Mouse (Mus musculus) heart, embryonic 15.5 days (tissue): Measurements from ENCODE around the gene Aurka. TPM values are rescaled to one million over a fixed set of nuclear protein-coding genes. Genes with fewer than 3 reads are reported as not detected.

Experiments
- ATAC-seq: fragments of 200-750 bp; cut with Nextera tagmentation; replicated peaks from 2 replicates; pipeline ENCODE4 v1.8.0; 2017; ENCODE audit warnings: low read depth, moderate TSS enrichment; ENCODE audit not compliant: insufficient number of reproducible peaks, insufficient read depth, low FRiP score
- H3K27ac ChIP-seq: fragments of 300-500 bp; sonication (generic); 2 replicates; pipeline ENCODE4 v1.5.1; 2015; ENCODE audit warnings: mild to moderate bottlenecking, inconsistent platforms
- H3K27me3 ChIP-seq: fragments of 300-500 bp; sonication (generic); 2 replicates; pipeline ENCODE4 v1.6.1; 2015; ENCODE audit warnings: inconsistent platforms
- H3K36me3 ChIP-seq: fragments of 300-500 bp; sonication (generic); 2 replicates; pipeline ENCODE4 v1.6.1; 2015; ENCODE audit warnings: mild to moderate bottlenecking, inconsistent platforms
- H3K4me1 ChIP-seq: fragments of 300-500 bp; sonication (generic); replicated peaks from 2 replicates; pipeline ENCODE4 v1.6.1; 2015; ENCODE audit warnings: inconsistent platforms
- H3K4me2 ChIP-seq: fragments of 300-500 bp; sonication (generic); 2 replicates; pipeline ENCODE4 v1.6.1; 2015; ENCODE audit warnings: inconsistent platforms, mild to moderate bottlenecking, moderate library complexity
- H3K4me3 ChIP-seq: fragments of 300-500 bp; sonication (generic); 2 replicates; pipeline ENCODE4 v1.5.1; 2015; ENCODE audit warnings: mild to moderate bottlenecking, inconsistent platforms
- H3K9ac ChIP-seq: fragments of 300-500 bp; sonication (generic); 2 replicates; pipeline ENCODE4 v1.6.1; 2015; ENCODE audit warnings: mild to moderate bottlenecking, inconsistent platforms
- H3K9me3 ChIP-seq: fragments of 300-500 bp; sonication (generic); replicated peaks from 2 replicates; pipeline ENCODE4 v1.6.1; 2016; ENCODE audit warnings: inconsistent platforms
- WGBS: fragments of 180-500 bp; shearing (Covaris S2); methylation state at CpG from one replicate; pipeline ENCODE4 v1.1.7; 2015; ENCODE audit warnings: mixed read lengths; 5-methylcytosine and 5-hydroxymethylcytosine counted together
- polyA plus RNA-seq: library from polyadenylated mRNA; unstranded; fragments of >200 nt; fragmentation: Nextera tagmentation; extraction: Ambion mirVana; gene quantifications from 2 replicates; pipeline ENCODE4 v1.2.1, GENCODE M21; 2015

The Aurka gene
- polyA plus RNA-seq, result 76.8 and 82.2 TPM in 2 replicates

- peak; percentile 97 for ATAC-seq
- WGBS, result under 1% methylated on average over 66 of the region's 66 CpGs
- H3K4me1 ChIP-seq, result peaks cover 33% of the 10 kb centered on the region
- peak within 1 kb of the TSS; percentile 92 for H3K9ac ChIP-seq
- H3K4me2 ChIP-seq, result peak within 1 kb of the TSS; percentile 83
- no peaks in the 10 kb centered on the region for H3K9me3 ChIP-seq
- no peaks in the 10 kb centered on the region for H3K27me3 ChIP-seq
- peak within 1 kb of the TSS; percentile 90 for H3K4me3 ChIP-seq
- peaks cover 42% of the 10 kb centered on the region for H3K36me3 ChIP-seq
- H3K27ac ChIP-seq, result peak within 1 kb of the TSS; percentile 86
Measured at GRCm38 (mm10) chr2:172370411-172371223, at the start of gene Aurka, which contains the start of gene Cstf1. Gene Aurka, minus strand, starts transcription at chr2:172370535. Gene Cstf1, plus strand, starts transcription at chr2:172370681.

- Histone ChIP-seq H3K4me2 (no peak overlapping the region), H3K4me1 (peaks cover 6% of the 10 kb centered on the region), H3K9me3 (no peaks in the 10 kb centered on the region), H3K4me3 (no peak overlapping the region), H3K36me3 (no peaks in the 10 kb centered on the region), H3K9ac (no peak overlapping the region), H3K27ac (no peak overlapping the region), H3K27me3 (no peaks in the 10 kb centered on the region)
- no peak for ATAC-seq
- 84% methylated on average over 5 of the region's 5 CpGs for WGBS
Measured at GRCm38 (mm10) chr2:172418208-172418607, 47.9 kb upstream of the Aurka start.

DNA sequence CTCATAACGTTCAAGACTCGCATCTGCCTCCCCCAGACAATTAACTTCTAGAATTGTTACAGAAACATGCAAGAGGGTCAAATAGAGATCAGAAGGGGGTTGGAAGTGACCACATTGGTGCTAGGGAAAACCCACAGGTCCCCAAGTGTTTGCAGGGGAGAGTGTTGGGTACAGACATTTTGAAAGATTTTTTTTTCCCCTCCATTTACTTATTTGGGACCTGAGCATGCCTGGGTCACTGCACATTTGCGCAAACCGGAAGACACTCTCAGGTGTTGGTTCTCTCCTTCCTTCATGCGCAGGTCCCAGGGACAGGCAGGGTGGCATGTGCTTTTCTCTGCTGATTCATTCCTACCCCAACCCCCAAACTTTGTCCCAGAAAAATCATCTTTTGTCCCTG, 46.5 kb upstream of the Aurka start:
- Histone ChIP-seq H3K9ac (no peak overlapping the region), H3K36me3 (no peaks in the 10 kb centered on the region), H3K27ac (no peak overlapping the region), H3K9me3 (no peaks in the 10 kb centered on the region), H3K27me3 (no peaks in the 10 kb centered on the region), H3K4me1 (peaks cover 15% of the 10 kb centered on the region), H3K4me3 (no peak overlapping the region), H3K4me2 (no peak overlapping the region)
- 84% methylated on average over 5 of the region's 5 CpGs for WGBS
- no peak for ATAC-seq

DNA sequence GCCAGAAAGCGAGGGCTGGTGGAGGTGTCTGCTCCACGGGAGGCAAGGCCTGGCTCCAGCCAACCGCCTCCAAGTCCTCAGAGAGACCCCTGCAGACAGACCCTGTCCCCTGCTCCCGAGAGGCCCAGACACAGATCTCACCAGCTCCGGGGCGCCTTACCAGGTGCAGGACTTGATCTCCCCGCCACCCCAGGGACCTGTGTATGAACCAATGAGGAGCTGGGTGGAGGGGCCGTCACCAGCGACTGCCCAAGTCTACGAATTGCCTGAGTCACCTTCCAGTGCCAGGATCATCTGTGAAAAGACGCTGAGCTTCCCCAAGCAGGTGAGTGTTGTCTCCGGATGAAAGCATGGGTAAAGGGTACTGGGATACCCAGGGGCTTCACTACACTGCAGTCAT, 45.9 kb upstream of the Aurka start:
- H3K27ac ChIP-seq, result no peak overlapping the region
- H3K4me2 ChIP-seq, result no peak overlapping the region
- no peak overlapping the region for H3K4me3 ChIP-seq
- H3K4me1 ChIP-seq, result peaks cover 15% of the 10 kb centered on the region
- no peaks in the 10 kb centered on the region for H3K27me3 ChIP-seq
- ATAC-seq, result no peak
- no peaks in the 10 kb centered on the region for H3K36me3 ChIP-seq
- 55% methylated on average over 12 of the region's 12 CpGs for WGBS
- H3K9ac ChIP-seq, result no peak overlapping the region
- no peaks in the 10 kb centered on the region for H3K9me3 ChIP-seq

GRCm38 (mm10) chr2:172413894-172414293, 43.6 kb upstream of the Aurka start:
- no peaks in the 10 kb centered on the region for H3K27me3 ChIP-seq

DNA sequence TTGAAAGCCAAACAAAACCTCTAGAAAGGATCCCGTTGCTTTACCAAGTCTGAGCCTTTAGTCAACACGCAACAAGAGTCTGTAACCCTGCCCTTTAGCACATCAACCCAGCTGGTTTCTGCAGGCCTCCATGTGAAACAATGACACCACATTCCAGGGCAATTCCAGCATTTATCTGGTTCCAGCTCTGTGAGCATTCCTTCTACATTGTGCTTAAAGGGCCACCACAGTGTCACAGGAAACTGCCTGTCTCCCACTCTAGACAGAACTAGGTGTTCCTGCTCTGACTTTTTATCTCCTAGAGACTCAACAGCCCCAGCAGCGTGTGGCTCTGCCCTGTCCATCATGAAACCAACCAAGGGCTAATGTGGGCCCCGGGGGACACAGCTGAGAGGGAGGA, 42.9 kb upstream of the Aurka start:
- 16% methylated on average over 4 of the region's 4 CpGs for WGBS
- no peaks in the 10 kb centered on the region for H3K9me3 ChIP-seq
- ATAC-seq, result peak; percentile 38; the same call in 1 of the 2 replicates

More at GRCm38 (mm10) chr2:172413894-172414293, 43.6 kb upstream of the Aurka start:
- peaks cover 15% of the 10 kb centered on the region for H3K4me1 ChIP-seq
- H3K27ac ChIP-seq, result no peak overlapping the region
- H3K9ac ChIP-seq, result no peak overlapping the region
- no peaks in the 10 kb centered on the region for H3K9me3 ChIP-seq
- H3K4me2 ChIP-seq, result no peak overlapping the region
- no peak for ATAC-seq
- H3K4me3 ChIP-seq, result no peak overlapping the region
- WGBS, result 51% methylated on average over 5 of the region's 5 CpGs
- H3K36me3 ChIP-seq, result no peaks in the 10 kb centered on the region

DNA sequence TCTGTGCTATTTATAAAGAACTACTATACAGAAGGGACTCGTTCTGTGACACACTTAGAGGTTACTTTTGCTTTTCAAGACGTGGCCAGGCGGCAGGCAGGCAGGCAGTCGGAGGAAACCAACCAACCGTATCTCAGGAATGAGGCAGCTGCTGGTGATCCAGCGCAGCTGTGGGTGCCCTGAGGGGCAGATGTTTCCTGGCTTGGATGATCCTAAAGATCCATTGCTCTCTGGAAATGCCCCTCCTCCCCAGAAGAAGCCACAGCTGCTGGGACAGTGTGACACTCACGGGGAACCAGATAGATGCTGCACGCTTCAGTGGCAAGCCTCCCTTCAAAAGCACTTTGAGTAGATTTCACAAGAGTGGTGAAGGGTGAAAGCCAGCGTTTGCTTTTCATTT, 42.1 kb upstream of the Aurka start:
- no peaks in the 10 kb centered on the region for H3K9me3 ChIP-seq
- ATAC-seq, result 0 out of 2 replicates have a peak, but pooled peaks have one; percentile 47
- peaks cover 15% of the 10 kb centered on the region for H3K4me1 ChIP-seq
- no peak overlapping the region for H3K9ac ChIP-seq
- peak overlapping the region; percentile 14 for H3K4me3 ChIP-seq
- 6% methylated on average over 9 of the region's 9 CpGs for WGBS
- peak overlapping the region; percentile 46 for H3K4me2 ChIP-seq
- H3K36me3 ChIP-seq, result no peaks in the 10 kb centered on the region
- no peak overlapping the region for H3K27ac ChIP-seq
- H3K27me3 ChIP-seq, result no peaks in the 10 kb centered on the region

More for the DNA sequence above, 42.9 kb upstream of the Aurka start:
- peak overlapping the region; percentile 23; the same call in 1 of the 2 replicates for H3K27ac ChIP-seq
- H3K36me3 ChIP-seq, result no peaks in the 10 kb centered on the region
- no peak overlapping the region for H3K4me3 ChIP-seq
- no peak overlapping the region for H3K9ac ChIP-seq
- no peaks in the 10 kb centered on the region for H3K27me3 ChIP-seq
- H3K4me1 ChIP-seq, result peaks cover 15% of the 10 kb centered on the region
- H3K4me2 ChIP-seq, result no peak overlapping the region

- no peaks in the 10 kb centered on the region for H3K9me3 ChIP-seq
- no peak; the same call in 1 of the 2 replicates for ATAC-seq
- H3K4me3 ChIP-seq, result no peak overlapping the region
- no peak overlapping the region for H3K27ac ChIP-seq
- H3K9ac ChIP-seq, result no peak overlapping the region
- no peak overlapping the region for H3K4me2 ChIP-seq
- peaks cover 15% of the 10 kb centered on the region for H3K4me1 ChIP-seq
- WGBS, result 71% methylated on average over 11 of the region's 11 CpGs
- H3K36me3 ChIP-seq, result no peaks in the 10 kb centered on the region
- H3K27me3 ChIP-seq, result no peaks in the 10 kb centered on the region
Measured at GRCm38 (mm10) chr2:172411091-172411490, 40.8 kb upstream of the Aurka start.

- H3K4me2 ChIP-seq, result no peak overlapping the region
- ATAC-seq, result no peak
- WGBS, result 75% methylated on average over 2 of the region's 2 CpGs
- H3K9me3 ChIP-seq, result no peaks in the 10 kb centered on the region
- no peak overlapping the region for H3K4me3 ChIP-seq
- H3K27ac ChIP-seq, result no peak overlapping the region
- H3K36me3 ChIP-seq, result no peaks in the 10 kb centered on the region
- no peak overlapping the region for H3K9ac ChIP-seq
- H3K27me3 ChIP-seq, result no peaks in the 10 kb centered on the region
- H3K4me1 ChIP-seq, result peaks cover 15% of the 10 kb centered on the region
Measured at GRCm38 (mm10) chr2:172410686-172411085, 40.4 kb upstream of the Aurka start.

DNA sequence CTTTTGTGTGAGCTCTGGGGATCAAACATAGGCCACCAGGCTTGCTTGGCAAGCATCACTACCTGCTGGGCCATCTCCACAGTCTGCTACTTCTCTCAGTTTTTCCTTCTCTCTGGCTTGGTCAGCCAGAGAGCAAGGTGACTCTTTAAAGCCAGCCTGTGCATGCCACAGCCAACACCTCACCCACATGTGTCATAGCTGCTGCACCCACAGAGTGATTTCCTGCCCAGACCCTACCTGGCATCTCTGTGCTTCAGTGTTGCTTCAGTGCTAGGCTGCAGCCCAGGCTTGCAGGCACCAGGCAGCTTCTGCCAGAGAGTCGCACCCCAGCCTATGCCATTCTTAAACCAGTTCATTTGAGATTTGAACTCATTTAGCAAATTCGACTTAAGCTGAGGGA, 37.2 kb upstream of the Aurka start:
- 0 out of 2 replicates have a peak, but pooled peaks cover 8% of the 10 kb centered on the region for H3K27me3 ChIP-seq
- peaks cover 2% of the 10 kb centered on the region for H3K4me1 ChIP-seq
- no peak overlapping the region for H3K27ac ChIP-seq
- no peak overlapping the region for H3K4me2 ChIP-seq
- no peak for ATAC-seq
- no peak overlapping the region for H3K9ac ChIP-seq
- WGBS, result 74% methylated on average over 2 of the region's 2 CpGs
- no peak overlapping the region for H3K4me3 ChIP-seq
- no peaks in the 10 kb centered on the region for H3K36me3 ChIP-seq
- H3K9me3 ChIP-seq, result no peaks in the 10 kb centered on the region

- H3K27me3 ChIP-seq, result 0 out of 2 replicates have a peak, but pooled peaks cover 8% of the 10 kb centered on the region
- H3K4me3 ChIP-seq, result no peak overlapping the region
- WGBS, result 54% methylated on average over 4 of the region's 4 CpGs
- H3K4me1 ChIP-seq, result no peaks in the 10 kb centered on the region; the same call in 1 of the 2 replicates
- no peak overlapping the region for H3K9ac ChIP-seq
- H3K27ac ChIP-seq, result no peak overlapping the region
- H3K9me3 ChIP-seq, result no peaks in the 10 kb centered on the region
- no peaks in the 10 kb centered on the region for H3K36me3 ChIP-seq
- H3K4me2 ChIP-seq, result no peak overlapping the region
- no peak for ATAC-seq
Measured at GRCm38 (mm10) chr2:172406173-172406572, 35.8 kb upstream of the Aurka start.
